Mouse (Mus musculus) liver, embryonic 18 days (tissue): ENCODE results near the gene Xlr3b. TPM values are rescaled to one million over a fixed set of nuclear protein-coding genes. Genes with fewer than 3 reads are reported as not detected.

Experiments used
- polyA plus RNA-seq: library from polyadenylated mRNA; depleted of rRNA; stranded (reverse); fragments of >200 nt; gene quantifications from 2 replicates; pipeline ENCODE4 v1.2.3, GENCODE M21; 2012; rRNA removed

The Xlr3b gene
- polyA plus RNA-seq, result 6.0 and 6.9 TPM in 2 replicates

DNA sequence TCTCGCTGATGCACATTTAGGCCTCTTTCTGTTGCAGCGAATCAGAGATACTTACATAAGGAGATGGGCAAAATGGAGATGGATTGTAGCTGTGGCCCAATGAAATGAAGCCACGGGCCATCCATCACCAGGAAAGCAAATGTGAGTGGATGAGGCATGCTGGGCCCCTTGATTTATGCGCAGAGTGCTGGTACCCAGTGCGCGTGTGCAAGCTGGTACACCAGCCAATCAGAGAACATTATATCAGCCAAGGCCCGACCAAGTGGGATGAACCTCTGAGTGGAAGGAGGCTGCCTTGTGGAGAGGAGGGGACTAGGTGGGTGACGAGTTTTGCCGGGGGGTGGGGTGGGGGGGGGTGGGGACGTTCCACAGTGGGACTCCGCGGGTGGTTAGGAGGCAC is at the start of gene Xlr3b:
TSS of gene Xlr3b (plus strand) at position 274 of the 400 bp plus-strand sequence.

DNA sequence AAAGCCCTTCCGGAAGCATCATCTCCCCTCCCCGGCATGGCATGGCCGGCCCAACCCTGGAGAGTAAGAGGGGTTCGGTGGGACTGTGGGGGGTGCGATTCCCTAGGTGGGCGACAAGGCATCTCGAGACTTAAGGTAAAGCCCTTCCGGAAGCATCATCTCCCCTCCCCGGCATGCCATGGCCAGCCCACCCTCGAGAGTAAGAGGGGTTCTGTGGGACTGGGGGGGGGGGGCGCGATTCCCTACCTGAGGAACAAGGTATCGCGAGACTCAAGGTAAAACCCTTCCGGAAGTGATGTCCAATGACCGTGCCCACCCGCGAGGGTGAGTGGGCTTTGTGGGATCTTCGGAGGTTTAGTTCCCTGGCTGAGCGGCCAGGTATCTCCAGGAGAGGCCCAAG is 43.5 kb upstream of the Xlr3b start, which contains the start of gene Xlr5b:
TSS of gene Xlr5b (plus strand) at position 301 of the 400 bp plus-strand sequence.

DNA sequence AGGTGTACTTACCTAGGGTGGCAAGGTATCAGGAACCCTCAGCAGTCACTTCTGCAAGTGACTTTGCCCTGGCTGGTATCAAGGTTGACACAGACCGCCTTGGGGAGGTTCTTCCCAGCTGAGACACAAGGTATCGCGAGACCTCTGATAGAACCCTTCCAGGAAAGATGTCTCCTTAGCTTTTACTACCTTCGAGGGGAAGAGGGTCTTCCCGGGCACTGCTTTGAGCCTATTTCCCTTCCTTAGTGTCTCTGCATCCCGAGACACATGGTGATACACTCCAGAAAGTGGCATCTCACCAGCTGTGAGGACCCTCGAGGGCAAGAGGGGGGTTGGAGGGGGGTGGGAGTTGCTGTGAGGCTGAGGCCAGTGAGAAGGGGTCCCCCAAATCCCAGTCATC is 42.7 kb upstream of the Xlr3b start, which contains the start of gene DXBay18:
TSS of gene DXBay18 (minus strand) at position 101 of the 400 bp plus-strand sequence.

DNA sequence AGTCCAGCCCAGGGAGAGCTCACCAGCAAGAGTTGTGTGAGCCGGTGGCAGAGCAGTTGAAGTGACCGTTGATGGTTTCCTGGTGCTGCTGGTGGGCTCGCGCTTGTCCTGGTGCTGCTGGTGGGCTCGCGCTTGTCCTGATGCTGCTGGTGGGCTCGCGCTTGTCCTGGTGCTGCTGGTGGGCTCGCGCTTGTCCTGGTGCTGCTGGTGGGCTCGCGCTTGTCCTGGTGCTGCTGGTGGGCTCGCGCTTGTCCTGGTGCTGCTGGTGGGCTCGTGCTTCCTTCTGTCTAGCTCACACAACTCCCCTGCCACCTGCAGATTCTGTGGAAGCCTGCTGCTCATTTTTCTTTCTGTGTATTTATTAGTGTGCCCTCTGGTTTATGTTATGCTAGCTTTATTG is 15.1 kb upstream of the Xlr3b start, which contains the start of gene Spin2d:
TSS of gene Spin2d (minus strand) at position 101 of the 400 bp plus-strand sequence.

DNA sequence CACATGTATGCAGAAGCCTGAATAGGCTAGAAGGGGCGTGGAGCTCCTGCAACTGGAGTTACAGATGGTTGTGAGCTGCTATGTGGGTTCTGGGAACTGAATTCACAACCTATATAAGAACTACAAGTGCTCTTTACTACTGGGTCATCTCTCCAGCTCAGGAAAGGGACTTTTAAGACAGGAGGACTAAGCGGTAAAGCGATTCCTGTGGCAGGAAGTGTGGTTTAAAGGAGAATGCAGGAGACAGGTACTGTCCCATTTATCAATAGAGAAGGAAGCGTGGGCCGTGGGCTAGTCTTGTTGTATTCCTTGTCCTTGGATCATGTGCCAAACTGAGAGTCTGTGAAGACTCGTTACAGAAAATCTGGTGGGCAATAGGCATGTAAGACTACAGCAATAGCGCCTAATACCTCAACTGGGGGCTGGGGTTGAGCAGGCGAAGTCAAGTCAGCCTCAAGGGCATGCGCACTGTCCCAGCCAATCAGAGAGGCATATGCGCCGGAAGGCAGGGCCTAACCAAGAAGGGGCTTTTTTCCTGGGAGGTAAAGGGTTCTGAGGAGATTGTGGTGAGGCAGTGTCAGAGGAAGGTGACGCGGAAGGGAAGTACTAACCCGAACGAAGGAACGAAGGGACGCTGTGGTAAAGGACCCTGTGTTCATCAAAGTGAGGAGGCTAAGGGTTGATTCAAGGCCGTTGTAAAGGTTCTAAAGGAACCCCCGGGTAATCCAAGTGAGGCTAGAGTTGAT is 22.0 kb downstream of the Xlr3b start, which contains the start of gene Xlr4b:
TSS of gene Xlr4b (plus strand) at position 515 of the 746 bp plus-strand sequence.

DNA sequence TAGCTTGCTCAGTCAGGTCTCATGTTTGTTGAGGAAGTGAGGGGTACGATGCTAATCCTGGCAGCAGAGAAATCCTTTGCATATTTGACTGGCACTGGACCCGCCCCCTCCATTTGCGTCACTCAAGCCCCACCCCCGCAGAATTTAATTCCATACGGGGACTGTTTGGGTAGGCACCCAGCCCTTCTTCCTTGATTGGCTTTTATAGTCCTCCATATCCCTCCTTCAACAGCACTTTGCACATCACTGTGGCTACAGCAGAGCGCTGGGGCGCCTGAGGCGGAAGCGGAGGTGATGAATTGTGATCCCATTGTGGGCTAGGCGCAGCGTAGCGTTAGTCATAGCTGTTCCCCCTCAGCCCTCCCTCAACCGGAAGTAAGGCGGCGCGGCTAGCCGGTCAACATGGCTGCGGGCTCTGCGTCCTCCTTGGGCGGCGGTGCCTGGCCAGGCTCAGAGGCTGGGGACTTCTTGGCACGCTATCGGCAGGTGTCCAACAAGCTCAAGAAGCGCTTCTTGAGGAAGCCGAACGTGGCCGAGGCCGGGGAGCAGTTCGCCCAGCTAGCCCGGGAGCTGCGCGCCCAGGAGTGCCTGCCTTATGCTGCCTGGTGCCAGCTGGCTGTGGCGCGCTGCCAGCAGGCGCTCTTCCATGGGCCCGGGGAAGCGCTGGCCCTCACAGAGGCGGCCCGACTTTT is 36.1 kb downstream of the Xlr3b start, which contains the start of gene F8a:
TSS of gene F8a (plus strand) at position 378 of the 692 bp plus-strand sequence.

DNA sequence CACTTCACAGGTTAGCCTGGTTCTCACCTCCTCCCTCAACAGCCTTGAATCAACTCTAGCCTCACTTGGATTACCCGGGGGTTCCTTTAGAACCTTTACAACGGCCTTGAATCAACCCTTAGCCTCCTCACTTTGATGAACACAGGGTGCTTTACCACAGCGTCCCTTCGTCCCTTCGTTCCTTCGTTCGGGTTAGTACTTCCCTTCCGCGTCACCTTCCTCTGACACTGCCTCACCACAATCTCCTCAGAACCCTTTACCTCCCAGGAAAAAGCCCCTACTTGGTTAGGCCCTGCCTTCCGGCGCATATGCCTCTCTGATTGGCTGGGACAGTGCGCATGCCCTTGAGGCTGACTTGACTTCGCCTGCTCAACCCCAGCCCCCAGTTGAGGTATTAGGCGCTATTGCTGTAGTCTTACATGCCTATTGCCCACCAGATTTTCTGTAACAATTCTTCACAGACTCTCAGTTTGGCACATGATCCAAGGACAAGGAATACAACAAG is 50.9 kb downstream of the Xlr3b start, which contains the start of gene Xlr4c:
TSS of gene Xlr4c (minus strand) at position 310 of the 505 bp plus-strand sequence.

Other genes starting within 250 kb of the Xlr3b start
- 0.42 and 0.50 TPM in 2 replicates for gene Zfp185, start 204.9 kb upstream of the Xlr3b start, polyA plus RNA-seq
- 0.23 TPM in 1 of 2 replicates, not detected in the other for gene Pnma5, start 155.1 kb upstream of the Xlr3b start, polyA plus RNA-seq
- gene Pnma3, start 127.4 kb upstream of the Xlr3b start, polyA plus RNA-seq, result not detected in 2 replicates
- 1.2 and 5.0 TPM in 2 replicates for gene Xlr4a, start 109.7 kb upstream of the Xlr3b start, polyA plus RNA-seq
- gene Xlr3a, start 95.1 kb upstream of the Xlr3b start, polyA plus RNA-seq, result 7.3 and 9.4 TPM in 2 replicates
- gene Gm14685, start 75.2 kb upstream of the Xlr3b start, polyA plus RNA-seq, result 0.30 and 0.37 TPM in 2 replicates
- gene Xlr5b, start 43.4 kb upstream of the Xlr3b start, polyA plus RNA-seq, result 0.12 TPM in 1 of 2 replicates, not detected in the other
- 0.19 and 0.50 TPM in 2 replicates for gene DXBay18, start 42.8 kb upstream of the Xlr3b start, polyA plus RNA-seq
- gene Spin2d, start 15.2 kb upstream of the Xlr3b start, polyA plus RNA-seq, result not detected in 2 replicates
- gene Xlr4b, start 22.1 kb downstream of the Xlr3b start, polyA plus RNA-seq, result 0.87 and 3.3 TPM in 2 replicates
- 2.0 and 2.2 TPM in 2 replicates for gene F8a, start 36.1 kb downstream of the Xlr3b start, polyA plus RNA-seq
- 0.19 and 0.41 TPM in 2 replicates for gene Xlr4c, start 50.9 kb downstream of the Xlr3b start, polyA plus RNA-seq
- gene Xlr3c, start 73.2 kb downstream of the Xlr3b start, polyA plus RNA-seq, result not detected in 2 replicates
- gene Xlr5a, start 100.8 kb downstream of the Xlr3b start, polyA plus RNA-seq, result 0.13 and 0.38 TPM in 2 replicates
- gene Xlr5c, start 100.8 kb downstream of the Xlr3b start, polyA plus RNA-seq, result not detected in 2 replicates
- gene Gm45015, start 144.6 kb downstream of the Xlr3b start, polyA plus RNA-seq, result not detected in 2 replicates
- 5.3 and 6.1 TPM in 2 replicates for gene Zfp275, start 150.4 kb downstream of the Xlr3b start, polyA plus RNA-seq
- not detected in 2 replicates for gene Gm18336, start 206.5 kb downstream of the Xlr3b start, polyA plus RNA-seq
- gene Zfp92, start 218.9 kb downstream of the Xlr3b start, polyA plus RNA-seq, result 0.01 TPM in 2 replicates
- gene Trex2, start 243.1 kb downstream of the Xlr3b start, polyA plus RNA-seq, result not detected in 2 replicates